Mouse (Mus musculus) hindbrain, embryonic 11.5 days (tissue): ENCODE measurements around the gene Tgoln1. TPM values are rescaled to one million over a fixed set of nuclear protein-coding genes. Genes with fewer than 3 reads are reported as not detected.

ENCODE experiments used
- ATAC-seq: fragments of 200-750 bp; cut with Nextera tagmentation; 2 replicates; pipeline ENCODE4 v1.8.0; 2017; ENCODE audit warnings: mild to moderate bottlenecking, moderate TSS enrichment, moderate library complexity; ENCODE audit not compliant: low FRiP score
- DNase-seq: peaks from one replicate; pipeline ENCODE4 v3.0.0-alpha.2; 2015; ENCODE audit warnings: low spot score
- H3K27ac ChIP-seq: fragments of 300-500 bp; sonication (generic); 2 replicates; pipeline ENCODE4 v1.5.1; 2014; ENCODE audit warnings: mild to moderate bottlenecking, low read depth, low read length
- H3K27me3 ChIP-seq: fragments of 300-500 bp; sonication (generic); 2 replicates; pipeline ENCODE4 v1.6.1; 2014; ENCODE audit warnings: mild to moderate bottlenecking, low read length, moderate library complexity, mixed read lengths; ENCODE audit not compliant: control insufficient read depth, insufficient read depth
- H3K36me3 ChIP-seq: fragments of 300-500 bp; sonication (generic); 2 replicates; pipeline ENCODE4 v1.6.1; 2014; ENCODE audit warnings: mild to moderate bottlenecking, low read length, moderate library complexity, mixed read lengths; ENCODE audit not compliant: control insufficient read depth, insufficient read depth
- H3K4me1 ChIP-seq: fragments of 300-500 bp; sonication (generic); replicated peaks from 2 replicates; pipeline ENCODE4 v1.6.1; 2014; ENCODE audit warnings: low read length, mixed read lengths; ENCODE audit not compliant: control insufficient read depth, insufficient read depth
- H3K4me2 ChIP-seq: fragments of 300-500 bp; sonication (generic); replicated peaks from 2 replicates; pipeline ENCODE4 v1.6.1; 2014; ENCODE audit warnings: mild to moderate bottlenecking, low read depth, low read length
- H3K4me3 ChIP-seq: fragments of 300-500 bp; sonication (generic); 2 replicates; pipeline ENCODE4 v1.5.1; 2014; ENCODE audit warnings: low read depth, low read length
- H3K9ac ChIP-seq: fragments of 300-500 bp; sonication (generic); 2 replicates; pipeline ENCODE4 v1.6.1; 2014; ENCODE audit warnings: low read depth, low read length
- H3K9me3 ChIP-seq: fragments of 300-500 bp; sonication (generic); 2 replicates; pipeline ENCODE4 v1.6.1; 2016; ENCODE audit warnings: low read length; ENCODE audit not compliant: control insufficient read depth
- WGBS: fragments of 180-500 bp; shearing (Covaris S2); extraction: QIAGEN DNeasy Blood & Tissue Kit; methylation state at CpG from one replicate; pipeline ENCODE4 v1.1.7; 2014; 5-methylcytosine and 5-hydroxymethylcytosine counted together
- polyA plus RNA-seq: library from polyadenylated mRNA; unstranded; fragments of >200 nt; fragmentation: Nextera tagmentation; extraction: Ambion mirVana; gene quantifications from 2 replicates; pipeline ENCODE4 v1.2.1, GENCODE M21; 2014

Gene Tgoln1
- polyA plus RNA-seq: 41.5 and 42.3 TPM in 2 replicates

DNA sequence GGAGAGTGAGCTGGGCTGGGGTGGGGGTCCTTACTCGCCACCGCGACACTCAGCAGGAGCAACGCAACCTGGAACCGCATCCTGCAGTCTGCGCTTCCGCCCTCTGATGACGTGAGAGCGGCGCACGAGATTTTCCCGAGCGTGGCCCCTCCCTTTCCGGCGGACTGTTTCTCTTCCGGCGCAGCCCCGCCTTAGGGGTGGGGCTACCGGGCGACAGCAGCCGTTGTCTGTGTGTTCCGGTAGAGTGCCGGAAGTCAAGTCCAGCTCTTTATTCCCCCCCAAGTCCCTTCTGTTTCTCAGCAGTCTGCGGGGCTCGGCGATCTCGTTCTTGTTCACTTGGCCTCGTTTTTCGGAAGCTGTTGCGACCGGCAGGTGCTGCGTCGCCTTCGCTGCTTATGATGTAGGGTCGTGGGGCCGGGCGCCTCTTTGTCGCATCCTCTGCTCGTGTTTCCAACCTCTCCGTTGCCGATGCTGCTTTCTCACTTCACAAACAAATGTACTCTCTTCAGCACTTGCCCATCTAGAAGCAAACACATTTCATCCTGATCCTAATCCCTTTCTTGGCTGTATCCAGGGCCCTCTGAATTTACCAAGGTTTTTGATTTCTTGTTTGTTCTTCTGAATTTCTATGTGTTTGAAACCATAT is at the start of gene Tgoln1:
TSS of gene Tgoln1 (minus strand) at position 358 of the 646 bp plus-strand sequence.
- Histone ChIP-seq H3K4me1 (peaks cover 6% of the 10 kb centered on the region), H3K9me3 (no peaks in the 10 kb centered on the region), H3K4me2 (peak within 1 kb of the TSS; percentile 74), H3K9ac (peak within 1 kb of the TSS; percentile 96), H3K4me3 (peak within 1 kb of the TSS; percentile 73), H3K27me3 (no peaks in the 10 kb centered on the region), H3K36me3 (no peaks in the 10 kb centered on the region), H3K27ac (peak within 1 kb of the TSS; percentile 85; the same call in 1 of the 2 replicates)
- WGBS: under 1% methylated on average over 41 of the region's 41 CpGs
- peak; percentile 96 for ATAC-seq
- DNase-seq: peak; percentile 97

DNA sequence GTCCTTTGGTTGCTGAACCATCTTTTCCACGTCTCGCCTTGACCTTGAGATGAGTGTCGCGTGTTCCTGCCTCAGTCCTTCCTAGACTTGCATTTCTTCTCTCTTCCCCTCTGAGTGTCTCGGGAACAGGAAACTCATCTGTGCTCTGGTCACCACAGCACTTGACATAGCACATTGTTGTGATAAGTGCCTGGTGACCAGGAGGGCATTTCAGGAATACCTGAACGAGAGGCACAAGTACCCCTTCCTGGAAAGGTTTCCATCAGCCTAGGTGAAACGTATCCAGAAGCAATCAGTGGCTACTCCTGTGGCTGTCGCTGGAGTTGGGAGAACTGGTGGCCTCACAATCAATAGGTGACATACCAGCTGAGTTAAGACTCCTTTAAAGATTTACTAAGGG is 47.5 kb upstream of the Tgoln1 start:
- Histone ChIP-seq H3K4me1 (no peaks in the 10 kb centered on the region), H3K9ac (no peak overlapping the region), H3K27ac (no peak overlapping the region), H3K36me3 (no peaks in the 10 kb centered on the region), H3K4me2 (no peak overlapping the region), H3K4me3 (no peak overlapping the region), H3K27me3 (no peaks in the 10 kb centered on the region), H3K9me3 (no peaks in the 10 kb centered on the region)
- WGBS: 81% methylated on average over 8 of the region's 8 CpGs
- no peak for DNase-seq
- no peak for ATAC-seq

DNA sequence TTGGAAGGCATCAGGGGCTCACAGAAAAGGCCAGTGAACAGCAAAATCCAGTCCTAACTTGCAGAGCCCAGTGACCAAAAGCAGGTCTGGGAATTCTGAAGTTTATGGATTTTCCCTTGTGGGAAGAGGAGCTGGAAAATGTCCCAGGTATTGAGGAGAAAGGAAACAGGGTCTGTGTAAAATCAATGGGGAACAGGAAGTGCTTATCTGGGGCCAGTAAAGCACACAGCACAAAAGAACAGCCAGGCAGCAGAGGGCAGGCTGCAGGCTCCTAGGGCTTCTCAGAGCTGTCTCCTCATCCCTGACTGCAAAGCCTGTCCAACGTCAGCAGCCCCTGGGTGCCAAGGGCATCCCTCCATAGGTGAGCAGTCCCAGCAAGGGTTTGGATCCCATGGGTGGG is 46.2 kb upstream of the Tgoln1 start:
- no peaks in the 10 kb centered on the region for H3K27me3 ChIP-seq
- no peak overlapping the region for H3K27ac ChIP-seq
- H3K4me3 ChIP-seq: no peak overlapping the region
- no peaks in the 10 kb centered on the region for H3K36me3 ChIP-seq
- H3K9ac ChIP-seq: no peak overlapping the region
- ATAC-seq: no peak
- H3K4me2 ChIP-seq: no peak overlapping the region
- no peaks in the 10 kb centered on the region for H3K9me3 ChIP-seq
- no peaks in the 10 kb centered on the region for H3K4me1 ChIP-seq
- no peak for DNase-seq
- 17% methylated on average over 1 of the region's 1 CpGs for WGBS

- no peaks in the 10 kb centered on the region for H3K27me3 ChIP-seq
- no peaks in the 10 kb centered on the region for H3K36me3 ChIP-seq
- DNase-seq (no peak), ATAC-seq (no peak)
- H3K4me1 ChIP-seq: no peaks in the 10 kb centered on the region
- WGBS: 87% methylated on average over 6 of the region's 6 CpGs
- H3K27ac ChIP-seq: no peak overlapping the region
- no peak overlapping the region for H3K4me3 ChIP-seq
- no peak overlapping the region for H3K9ac ChIP-seq
- no peaks in the 10 kb centered on the region for H3K9me3 ChIP-seq
- H3K4me2 ChIP-seq: no peak overlapping the region
These were observed 43.6 kb upstream of the Tgoln1 start for GRCm38 (mm10) chr6:72660391-72660720.

DNA sequence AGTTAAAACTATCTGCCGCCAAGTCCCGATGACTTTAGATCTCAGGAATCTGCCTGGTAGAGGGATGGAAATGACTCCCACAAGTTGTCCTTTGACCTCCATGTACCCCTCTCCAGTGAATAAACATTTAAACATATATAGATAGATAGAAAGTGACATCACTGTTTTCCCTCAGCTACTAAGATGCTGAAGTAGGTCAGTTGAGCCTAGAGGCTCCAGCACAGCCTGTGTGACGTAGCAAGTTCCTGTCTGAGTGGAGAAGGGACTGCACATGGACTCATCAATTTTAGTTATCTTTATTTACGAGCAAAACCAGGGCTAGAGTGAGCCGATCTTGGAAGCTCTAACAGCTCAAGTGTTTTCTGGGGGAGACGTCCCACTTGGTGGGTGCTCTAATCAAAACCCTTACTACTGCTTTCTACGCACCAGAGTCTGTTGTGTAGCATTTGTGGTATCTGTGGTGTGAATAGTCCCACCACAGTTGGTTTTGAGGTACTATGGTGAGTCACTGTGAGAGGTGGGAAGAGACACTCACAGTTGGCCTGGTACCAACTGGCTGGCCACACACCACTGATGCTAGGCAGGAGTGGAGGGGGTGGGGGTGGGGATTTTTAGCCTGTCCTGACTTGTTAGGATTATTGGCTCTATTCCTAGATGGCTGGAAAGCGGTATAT is 43.1 kb upstream of the Tgoln1 start:
- ATAC-seq (no peak), DNase-seq (no peak)
- Histone ChIP-seq H3K27ac (no peak overlapping the region), H3K9ac (no peak overlapping the region), H3K27me3 (no peaks in the 10 kb centered on the region), H3K4me2 (no peak overlapping the region), H3K9me3 (no peaks in the 10 kb centered on the region), H3K4me1 (no peaks in the 10 kb centered on the region), H3K36me3 (no peaks in the 10 kb centered on the region), H3K4me3 (no peak overlapping the region)
- WGBS: 87% methylated on average over 8 of the region's 8 CpGs

GRCm38 (mm10) chr6:72658006-72658405 is 41.2 kb upstream of the Tgoln1 start:
- DNase-seq (peak; percentile 53), ATAC-seq (no peak)
- 61% methylated on average over 3 of the region's 3 CpGs for WGBS
- Histone ChIP-seq H3K4me2 (no peak overlapping the region), H3K36me3 (no peaks in the 10 kb centered on the region), H3K27ac (no peak overlapping the region), H3K27me3 (no peaks in the 10 kb centered on the region), H3K4me1 (no peaks in the 10 kb centered on the region), H3K9ac (no peak overlapping the region), H3K4me3 (no peak overlapping the region), H3K9me3 (no peaks in the 10 kb centered on the region)

DNA sequence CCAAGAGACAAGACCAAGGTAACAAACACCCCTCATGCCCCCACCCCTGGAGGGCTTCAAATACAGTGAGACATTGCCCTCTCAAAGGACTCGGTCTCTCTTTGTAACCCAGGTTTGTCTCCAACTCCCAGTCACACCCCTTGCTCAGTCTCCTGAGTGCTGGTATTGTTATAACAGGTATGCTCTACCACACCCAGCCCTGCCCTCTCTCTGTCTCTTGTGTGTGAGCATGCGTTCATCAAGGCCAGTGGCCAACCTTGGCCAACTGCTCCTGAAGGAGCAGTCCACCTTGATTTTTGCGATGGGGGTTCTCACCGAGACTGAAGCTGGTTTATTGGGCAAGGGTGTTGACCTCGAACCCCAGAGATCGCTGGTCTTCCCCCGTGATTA is 39.2 kb upstream of the Tgoln1 start:
- Histone ChIP-seq H3K4me3 (no peak overlapping the region), H3K36me3 (no peaks in the 10 kb centered on the region), H3K27ac (0 out of 2 replicates have a peak overlapping the region, but pooled peaks have one; percentile 7), H3K4me1 (no peaks in the 10 kb centered on the region), H3K9me3 (no peaks in the 10 kb centered on the region), H3K9ac (no peak overlapping the region), H3K4me2 (no peak overlapping the region), H3K27me3 (no peaks in the 10 kb centered on the region)
- DNase-seq: no peak
- 81% methylated on average over 7 of the region's 7 CpGs for WGBS
- ATAC-seq: no peak

DNA sequence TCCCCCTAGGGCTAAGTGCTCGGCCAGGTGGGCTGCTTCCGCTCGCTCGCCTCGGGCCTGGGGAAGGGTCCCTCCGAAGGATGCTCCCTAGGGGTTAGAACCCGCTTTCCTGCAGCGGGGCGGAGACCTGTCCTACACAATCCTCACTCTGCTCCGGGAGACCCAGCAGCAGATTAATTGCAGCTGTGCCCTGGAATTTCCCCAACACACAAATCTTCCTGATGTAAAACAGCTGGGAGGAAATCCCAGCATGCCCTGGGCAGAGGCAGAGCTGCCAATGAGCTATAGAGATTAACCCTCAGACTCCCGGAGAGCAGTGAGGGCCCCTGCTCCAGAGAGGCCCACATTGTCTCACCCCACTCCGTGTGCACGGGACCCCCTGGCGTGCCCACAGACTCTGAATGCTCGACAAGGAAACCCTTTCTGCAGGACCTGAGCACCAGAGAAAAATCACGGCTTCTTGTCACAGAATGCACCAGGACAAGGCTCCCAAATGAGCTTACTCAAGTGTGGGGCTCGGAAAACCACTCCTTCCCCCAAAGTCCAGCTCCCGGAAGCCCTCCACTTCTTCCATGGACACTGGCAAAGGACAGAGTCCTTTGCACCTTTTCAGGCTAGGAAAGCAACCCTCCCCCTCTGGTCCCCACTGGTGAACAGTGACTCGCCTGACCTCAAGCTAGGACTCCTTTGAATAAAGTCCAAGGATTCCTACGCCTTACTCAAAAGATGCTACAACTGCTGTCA is 38.7 kb upstream of the Tgoln1 start:
- H3K27ac ChIP-seq: peak overlapping the region; percentile 19
- no peak overlapping the region for H3K4me3 ChIP-seq
- H3K9ac ChIP-seq: no peak overlapping the region

More for the DNA sequence above, 38.7 kb upstream of the Tgoln1 start:
- Histone ChIP-seq H3K4me1 (no peaks in the 10 kb centered on the region), H3K4me2 (peak overlapping the region; percentile 24; the same call in 1 of the 2 replicates), H3K9me3 (no peaks in the 10 kb centered on the region), H3K36me3 (no peaks in the 10 kb centered on the region), H3K27me3 (no peaks in the 10 kb centered on the region)
- WGBS: 46% methylated on average over 20 of the region's 20 CpGs
- DNase-seq: peak; percentile 67
- peak; percentile 69; the same call in 1 of the 2 replicates for ATAC-seq
